Mouse (Mus musculus): ENCODE data around the gene Gria1. TPM values are rescaled to one million over a fixed set of nuclear protein-coding genes. Genes with fewer than 3 reads are reported as not detected.

The Gria1 gene
- polyA plus RNA-seq, 1 experiment from 2014 or later: 1.1 TPM

DNA sequence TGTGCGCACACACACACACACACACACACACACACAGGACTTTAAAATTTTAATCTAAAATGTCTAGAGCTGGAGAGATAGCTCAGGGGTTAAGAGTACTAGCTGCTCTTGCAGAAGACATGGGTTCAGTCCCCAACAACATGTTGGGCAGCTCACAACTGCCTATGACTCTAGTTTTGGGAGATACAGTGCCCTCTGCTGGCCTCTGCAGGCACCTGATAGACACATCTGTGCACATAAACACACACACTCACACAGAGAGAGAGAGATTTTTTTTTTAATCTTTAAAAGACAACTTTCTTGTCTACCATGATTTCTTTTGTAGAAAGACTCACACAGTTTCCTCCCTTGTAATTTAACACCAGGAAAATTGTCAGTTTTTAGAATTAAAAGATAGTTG, 292.4 kb downstream of the Gria1 start:
- Histone ChIP-seq H3K9me3 (ENCODE audit: control insufficient read depth, low read length) (no peaks in the 10 kb centered on the region), H3K4me2 (ENCODE audit: low read length) (no peak overlapping the region), H3K27ac (ENCODE audit: low read depth) (no peak overlapping the region), H3K27me3 (replicated peaks; ENCODE audit: control insufficient read depth, insufficient read depth, low read length) (no peaks in the 10 kb centered on the region), H3K4me3 (ENCODE audit: low read depth, low read length) (no peak overlapping the region), H3K4me1 (replicated peaks; ENCODE audit: control insufficient read depth, insufficient read depth, low read length) (no peaks in the 10 kb centered on the region), H3K36me3 (ENCODE audit: control insufficient read depth, insufficient read depth, low read length) (no peaks in the 10 kb centered on the region), H3K9ac (ENCODE audit: low read length) (no peak overlapping the region)
- ATAC-seq (replicated peaks; ENCODE audit: low FRiP score, low TSS enrichment, low read depth): no peak
- DNase-seq (ENCODE audit: low spot score): no peak
- WGBS: 92% methylated on average over 1 of the region's 1 CpGs

DNA sequence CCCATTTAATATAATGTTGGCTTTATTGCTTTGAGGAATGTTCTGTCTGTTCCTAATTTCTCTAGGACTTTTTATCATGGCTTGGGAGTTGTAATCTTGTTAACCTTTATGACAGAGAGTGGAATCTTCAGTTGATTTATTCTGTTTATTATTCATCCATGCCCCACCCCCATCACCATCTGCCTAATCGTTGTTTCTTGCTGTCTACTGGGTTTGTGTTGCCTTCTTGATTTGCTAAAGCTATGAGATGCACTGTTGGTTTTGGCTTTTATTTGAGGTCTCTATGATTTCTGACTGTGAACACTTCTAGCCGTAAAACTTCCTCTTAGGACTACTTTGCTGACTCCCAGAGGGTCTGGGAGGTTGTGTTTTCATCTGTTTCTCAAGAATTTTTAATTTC, 294.9 kb downstream of the Gria1 start:
- no peaks in the 10 kb centered on the region for H3K9me3 ChIP-seq (ENCODE audit: control insufficient read depth, low read length)
- no peaks in the 10 kb centered on the region for H3K4me1 ChIP-seq (replicated peaks; ENCODE audit: control insufficient read depth, insufficient read depth, low read length)
- no peaks in the 10 kb centered on the region for H3K36me3 ChIP-seq (ENCODE audit: control insufficient read depth, insufficient read depth, low read length)
- H3K27ac ChIP-seq (ENCODE audit: low read depth): no peak overlapping the region
- no peak overlapping the region for H3K4me2 ChIP-seq (ENCODE audit: low read length)
- H3K9ac ChIP-seq (ENCODE audit: low read length): no peak overlapping the region
- ATAC-seq (replicated peaks; ENCODE audit: low FRiP score, low TSS enrichment, low read depth) (no peak), DNase-seq (ENCODE audit: low spot score) (no peak)
- H3K4me3 ChIP-seq (ENCODE audit: low read depth, low read length): no peak overlapping the region
- H3K27me3 ChIP-seq (replicated peaks; ENCODE audit: control insufficient read depth, insufficient read depth, low read length): no peaks in the 10 kb centered on the region
- WGBS: 69% methylated on average over 2 of the region's 2 CpGs

DNA sequence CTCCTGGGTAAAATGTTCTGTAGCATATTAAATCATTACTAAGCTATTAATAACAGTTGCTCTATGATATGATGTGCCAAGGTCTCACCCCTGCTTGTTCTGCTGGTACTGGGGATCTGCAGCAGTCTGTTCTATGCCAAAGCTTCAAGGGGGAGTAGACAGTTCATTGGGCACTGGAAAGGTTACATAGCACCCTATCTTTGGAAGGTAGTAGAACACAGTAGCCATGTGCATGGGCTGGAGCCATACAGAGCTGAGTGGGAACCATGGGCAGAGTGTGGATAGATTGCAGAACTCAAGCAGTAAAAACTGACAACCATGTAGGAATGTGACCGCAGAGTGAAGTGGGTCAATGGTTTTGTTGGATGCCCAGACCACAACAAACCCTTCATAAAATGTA, 295.7 kb downstream of the Gria1 start:
- ATAC-seq (replicated peaks; ENCODE audit: low FRiP score, low TSS enrichment, low read depth): no peak
- no peak overlapping the region for H3K4me3 ChIP-seq (ENCODE audit: low read depth, low read length)
- no peaks in the 10 kb centered on the region for H3K9me3 ChIP-seq (ENCODE audit: control insufficient read depth, low read length)
- H3K36me3 ChIP-seq (ENCODE audit: control insufficient read depth, insufficient read depth, low read length): no peaks in the 10 kb centered on the region
- H3K27me3 ChIP-seq (replicated peaks; ENCODE audit: control insufficient read depth, insufficient read depth, low read length): no peaks in the 10 kb centered on the region
- WGBS: 86% methylated on average over 1 of the region's 1 CpGs
- no peak overlapping the region for H3K9ac ChIP-seq (ENCODE audit: low read length)
- DNase-seq (ENCODE audit: low spot score): no peak
- no peak overlapping the region for H3K4me2 ChIP-seq (ENCODE audit: low read length)
- no peak overlapping the region for H3K27ac ChIP-seq (ENCODE audit: low read depth)
- H3K4me1 ChIP-seq (replicated peaks; ENCODE audit: control insufficient read depth, insufficient read depth, low read length): no peaks in the 10 kb centered on the region

DNA sequence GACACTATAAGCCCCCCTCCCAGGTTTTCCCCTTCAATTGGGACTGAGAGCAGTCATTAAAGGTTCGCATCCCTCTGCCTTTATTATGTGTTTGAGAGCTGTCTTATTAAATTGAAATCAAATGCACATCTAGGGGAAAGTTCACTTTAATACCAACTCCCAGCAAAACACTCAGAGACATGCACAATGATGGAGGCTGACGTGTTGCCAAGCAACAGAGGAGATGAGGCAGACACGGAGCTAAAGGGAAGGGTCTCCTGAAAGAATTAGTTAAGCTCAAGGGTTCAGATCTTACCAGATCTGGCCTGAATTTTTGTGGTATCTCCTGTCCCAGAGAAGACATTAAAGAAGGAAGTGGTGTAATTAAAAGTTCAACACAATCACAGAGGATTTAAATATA, 305.9 kb downstream of the Gria1 start:
- Histone ChIP-seq H3K36me3 (ENCODE audit: control insufficient read depth, insufficient read depth, low read length) (no peaks in the 10 kb centered on the region), H3K27me3 (replicated peaks; ENCODE audit: control insufficient read depth, insufficient read depth, low read length) (no peaks in the 10 kb centered on the region), H3K9ac (ENCODE audit: low read length) (no peak overlapping the region), H3K4me2 (ENCODE audit: low read length) (no peak overlapping the region), H3K4me3 (ENCODE audit: low read depth, low read length) (no peak overlapping the region), H3K9me3 (ENCODE audit: control insufficient read depth, low read length) (no peaks in the 10 kb centered on the region), H3K27ac (ENCODE audit: low read depth) (no peak overlapping the region), H3K4me1 (replicated peaks; ENCODE audit: control insufficient read depth, insufficient read depth, low read length) (no peaks in the 10 kb centered on the region)
- DNase-seq (ENCODE audit: low spot score): no peak
- ATAC-seq (replicated peaks; ENCODE audit: low FRiP score, low TSS enrichment, low read depth): no peak
- 78% methylated on average over 3 of the region's 3 CpGs for WGBS

DNA sequence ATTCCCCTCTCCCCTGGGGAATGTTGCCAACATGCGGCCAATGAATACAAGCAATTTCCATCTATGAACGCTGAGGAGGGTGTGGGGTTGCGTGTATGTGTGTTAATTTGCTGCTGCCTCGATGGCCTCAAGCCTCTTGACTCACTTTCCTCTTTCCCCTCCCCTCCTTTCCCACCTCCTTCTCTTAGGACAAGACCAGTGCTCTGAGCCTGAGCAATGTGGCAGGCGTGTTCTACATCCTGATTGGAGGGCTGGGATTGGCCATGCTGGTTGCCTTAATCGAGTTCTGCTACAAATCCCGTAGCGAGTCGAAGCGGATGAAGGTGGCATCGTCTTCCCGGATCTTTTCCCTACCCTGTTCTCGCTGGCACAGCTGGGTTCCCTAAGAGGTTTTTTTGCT, 306.3 kb downstream of the Gria1 start:
- H3K27ac ChIP-seq (ENCODE audit: low read depth): no peak overlapping the region
- WGBS: 85% methylated on average over 13 of the region's 13 CpGs
- H3K4me1 ChIP-seq (replicated peaks; ENCODE audit: control insufficient read depth, insufficient read depth, low read length): no peaks in the 10 kb centered on the region
- no peak overlapping the region for H3K4me2 ChIP-seq (ENCODE audit: low read length)
- no peak overlapping the region for H3K4me3 ChIP-seq (ENCODE audit: low read depth, low read length)
- H3K36me3 ChIP-seq (ENCODE audit: control insufficient read depth, insufficient read depth, low read length): no peaks in the 10 kb centered on the region
- ATAC-seq (replicated peaks; ENCODE audit: low FRiP score, low TSS enrichment, low read depth): no peak
- H3K27me3 ChIP-seq (replicated peaks; ENCODE audit: control insufficient read depth, insufficient read depth, low read length): no peaks in the 10 kb centered on the region
- no peaks in the 10 kb centered on the region for H3K9me3 ChIP-seq (ENCODE audit: control insufficient read depth, low read length)
- DNase-seq (ENCODE audit: low spot score): no peak
- H3K9ac ChIP-seq (ENCODE audit: low read length): no peak overlapping the region

DNA sequence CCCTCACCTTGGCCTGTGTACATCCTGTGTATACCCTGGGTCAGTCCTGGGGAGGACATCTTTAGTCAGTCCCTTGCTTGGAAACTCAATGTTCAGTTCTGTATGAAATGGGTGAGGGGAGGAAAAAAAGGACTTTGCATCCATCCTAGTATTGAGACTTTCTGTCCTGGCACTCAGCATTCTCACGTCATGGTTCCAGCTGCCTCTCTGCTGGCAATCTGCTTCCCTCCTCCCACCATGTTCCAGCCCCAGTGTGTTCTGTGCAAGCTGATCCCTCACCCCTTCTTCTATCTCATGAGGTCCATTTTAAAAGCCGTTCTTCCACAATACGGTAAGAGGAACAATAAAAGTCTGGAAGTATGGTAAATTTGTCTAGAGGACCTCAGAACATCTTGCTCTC, 308.2 kb downstream of the Gria1 start:
- peak; percentile 7 for DNase-seq (ENCODE audit: low spot score)

GRCm38 (mm10) chr11:57324099-57324498, 312.9 kb downstream of the Gria1 start:
- no peak overlapping the region for H3K9ac ChIP-seq (ENCODE audit: low read length)
- WGBS: 78% methylated on average over 4 of the region's 4 CpGs
- H3K4me2 ChIP-seq (ENCODE audit: low read length): no peak overlapping the region

More for the DNA sequence above, 308.2 kb downstream of the Gria1 start:
- no peaks in the 10 kb centered on the region for H3K36me3 ChIP-seq (ENCODE audit: control insufficient read depth, insufficient read depth, low read length)
- ATAC-seq (replicated peaks; ENCODE audit: low FRiP score, low TSS enrichment, low read depth): no peak
- H3K4me3 ChIP-seq (ENCODE audit: low read depth, low read length): no peak overlapping the region
- no peak overlapping the region for H3K27ac ChIP-seq (ENCODE audit: low read depth)
- WGBS: 86% methylated on average over 3 of the region's 3 CpGs
- H3K4me2 ChIP-seq (ENCODE audit: low read length): no peak overlapping the region
- H3K9ac ChIP-seq (ENCODE audit: low read length): no peak overlapping the region
- H3K4me1 ChIP-seq (replicated peaks; ENCODE audit: control insufficient read depth, insufficient read depth, low read length): no peaks in the 10 kb centered on the region
- H3K9me3 ChIP-seq (ENCODE audit: control insufficient read depth, low read length): no peaks in the 10 kb centered on the region
- no peaks in the 10 kb centered on the region for H3K27me3 ChIP-seq (replicated peaks; ENCODE audit: control insufficient read depth, insufficient read depth, low read length)

More at GRCm38 (mm10) chr11:57324099-57324498, 312.9 kb downstream of the Gria1 start:
- H3K9me3 ChIP-seq (ENCODE audit: control insufficient read depth, low read length): no peaks in the 10 kb centered on the region
- H3K27me3 ChIP-seq (replicated peaks; ENCODE audit: control insufficient read depth, insufficient read depth, low read length): no peaks in the 10 kb centered on the region
- no peaks in the 10 kb centered on the region for H3K4me1 ChIP-seq (replicated peaks; ENCODE audit: control insufficient read depth, insufficient read depth, low read length)
- no peak for DNase-seq (ENCODE audit: low spot score)
- no peak overlapping the region for H3K4me3 ChIP-seq (ENCODE audit: low read depth, low read length)
- H3K36me3 ChIP-seq (ENCODE audit: control insufficient read depth, insufficient read depth, low read length): no peaks in the 10 kb centered on the region
- ATAC-seq (replicated peaks; ENCODE audit: low FRiP score, low TSS enrichment, low read depth): no peak
- H3K27ac ChIP-seq (ENCODE audit: low read depth): no peak overlapping the region
